Mouse (Mus musculus) midbrain, embryonic 12.5 days (tissue): ENCODE measurements around the gene Zfp120. TPM values are rescaled to one million over a fixed set of nuclear protein-coding genes. Genes with fewer than 3 reads are reported as not detected.
"Not testable (repeated sequence)": the region's sequence is repeated elsewhere in the genome, so short reads cannot be mapped to it uniquely, and the experiment has no call there.

ENCODE experiments used
- ATAC-seq: fragments of 200-750 bp; cut with Nextera tagmentation; 2 replicates; pipeline ENCODE4 v1.8.0; 2017; ENCODE audit warnings: low read depth, moderate TSS enrichment, moderate library complexity; ENCODE audit not compliant: low FRiP score
- H3K27ac ChIP-seq: fragments of 300-500 bp; sonication (generic); replicated peaks from 2 replicates; pipeline ENCODE4 v1.5.1; 2016; ENCODE audit warnings: mild to moderate bottlenecking
- H3K27me3 ChIP-seq: fragments of 300-500 bp; sonication (generic); 2 replicates; pipeline ENCODE4 v1.6.1; 2016; ENCODE audit warnings: mild to moderate bottlenecking
- H3K36me3 ChIP-seq: fragments of 300-500 bp; sonication (generic); 2 replicates; pipeline ENCODE4 v1.6.1; 2016
- H3K4me1 ChIP-seq: fragments of 300-500 bp; sonication (generic); 2 replicates; pipeline ENCODE4 v1.6.1; 2016
- H3K4me2 ChIP-seq: fragments of 300-500 bp; sonication (generic); replicated peaks from 2 replicates; pipeline ENCODE4 v1.6.1; 2016; ENCODE audit warnings: mild to moderate bottlenecking, moderate library complexity
- H3K4me3 ChIP-seq: fragments of 300-500 bp; sonication (generic); 2 replicates; pipeline ENCODE4 v1.5.1; 2016; ENCODE audit warnings: mild to moderate bottlenecking
- H3K9ac ChIP-seq: fragments of 300-500 bp; sonication (generic); replicated peaks from 2 replicates; pipeline ENCODE4 v1.6.1; 2016; ENCODE audit warnings: mild to moderate bottlenecking, moderate library complexity
- H3K9me3 ChIP-seq: fragments of 300-500 bp; sonication (generic); 2 replicates; pipeline ENCODE4 v1.6.1; 2016; ENCODE audit warnings: mild to moderate bottlenecking
- WGBS: fragments of 180-500 bp; shearing (Covaris S2); methylation state at CpG from one replicate; pipeline ENCODE4 v1.1.7; 2016; 5-methylcytosine and 5-hydroxymethylcytosine counted together
- polyA plus RNA-seq: library from polyadenylated mRNA; unstranded; fragments of >200 nt; fragmentation: Nextera tagmentation; extraction: Ambion mirVana; gene quantifications from 2 replicates; pipeline ENCODE4 v1.2.1, GENCODE M21; 2016

Gene Zfp120
- polyA plus RNA-seq, result 6.8 and 8.2 TPM in 2 replicates

- WGBS, result 1% methylated on average over 13 of the region's 13 CpGs
These were observed at the start of gene Zfp120 for GRCm38 (mm10) chr2:150136435-150136897. TSS of gene Zfp120 (minus strand) at chr2:150136708.

GRCm38 (mm10) chr2:150181570-150181999, 45.1 kb upstream of the Zfp120 start, which contains the start of gene Gm14139:
TSS of gene Gm14139 (plus strand) at chr2:150181755.
- H3K4me1 ChIP-seq, H3K9ac ChIP-seq, ATAC-seq, H3K27ac ChIP-seq, H3K4me2 ChIP-seq, H3K4me3 ChIP-seq, H3K36me3 ChIP-seq, H3K27me3 ChIP-seq: not testable (repeated sequence)
- 81% methylated on average over 7 of the region's 7 CpGs for WGBS
- H3K9me3 ChIP-seq, result peaks cover 15% of the 10 kb centered on the region; the same call in 1 of the 2 replicates

More at GRCm38 (mm10) chr2:150136435-150136897, at the start of gene Zfp120:
- Histone ChIP-seq H3K4me2 (peak within 1 kb of the TSS; percentile 70), H3K27me3 (no peaks in the 10 kb centered on the region), H3K9ac (peak within 1 kb of the TSS; percentile 81), H3K36me3 (peaks cover 17% of the 10 kb centered on the region), H3K4me3 (peak within 1 kb of the TSS; percentile 84), H3K4me1 (peaks cover 9% of the 10 kb centered on the region), H3K9me3 (0 out of 2 replicates have a peak, but pooled peaks cover 6% of the 10 kb centered on the region), H3K27ac (peak within 1 kb of the TSS; percentile 58)
- peak; percentile 100 for ATAC-seq

GRCm38 (mm10) chr2:150181046-150181445, 44.5 kb upstream of the Zfp120 start:
- not testable (repeated sequence) for H3K36me3 ChIP-seq, H3K4me2 ChIP-seq, H3K9ac ChIP-seq, H3K4me3 ChIP-seq, H3K27me3 ChIP-seq, ATAC-seq, H3K27ac ChIP-seq, H3K4me1 ChIP-seq
- peaks cover 15% of the 10 kb centered on the region; the same call in 1 of the 2 replicates for H3K9me3 ChIP-seq

DNA sequence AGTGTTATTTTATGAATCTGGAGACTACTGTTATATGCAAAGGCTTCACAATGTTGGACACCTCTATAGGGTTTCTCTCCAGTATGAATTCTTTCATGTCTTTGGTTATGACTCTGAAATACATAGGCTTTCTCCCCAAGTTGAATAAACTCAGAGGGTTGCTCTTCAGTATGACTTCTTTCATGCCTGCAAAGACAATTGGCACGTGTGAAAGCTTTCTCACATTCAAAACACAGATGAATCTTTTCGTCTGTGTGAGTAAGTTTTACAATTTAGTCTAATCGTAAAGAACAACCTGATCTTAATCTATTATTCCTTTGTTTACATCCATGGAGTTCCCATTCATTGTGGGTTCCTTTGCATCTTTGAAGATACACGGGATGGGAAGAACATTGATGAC, 43.1 kb upstream of the Zfp120 start, which contains the start of gene Gm10770:
Gm10770 (minus strand) TSS at position 101 of the 400 bp plus-strand sequence.
- ATAC-seq, H3K4me3 ChIP-seq, H3K36me3 ChIP-seq, H3K27ac ChIP-seq, H3K4me2 ChIP-seq, H3K4me1 ChIP-seq, H3K9ac ChIP-seq, H3K27me3 ChIP-seq: not testable (repeated sequence)
- 82% methylated on average over 4 of the region's 4 CpGs for WGBS
- peaks cover 15% of the 10 kb centered on the region; the same call in 1 of the 2 replicates for H3K9me3 ChIP-seq

DNA sequence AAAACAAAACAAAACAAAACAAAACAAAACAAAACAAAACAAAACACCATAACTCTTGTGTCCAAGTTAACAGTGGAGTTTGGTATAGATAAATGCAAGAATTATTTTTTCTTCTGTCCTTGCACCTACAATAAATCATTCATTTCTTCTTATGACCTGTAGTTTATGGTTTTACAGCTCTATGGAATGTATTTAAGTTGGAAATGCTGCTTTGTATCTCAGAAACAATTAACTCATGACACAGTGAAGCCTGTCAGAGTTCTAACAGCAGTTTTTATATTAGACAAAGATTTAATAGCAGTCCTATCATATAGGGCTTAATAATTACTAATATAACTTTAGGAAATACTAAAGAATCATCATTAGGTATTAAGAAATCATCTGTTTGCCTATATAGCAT, 37.3 kb upstream of the Zfp120 start:
- H3K9ac ChIP-seq, result no peak overlapping the region
- H3K4me3 ChIP-seq, result no peak overlapping the region
- H3K4me2 ChIP-seq, result no peak overlapping the region
- H3K27me3 ChIP-seq, result no peaks in the 10 kb centered on the region
- H3K27ac ChIP-seq, result no peak overlapping the region
- H3K4me1 ChIP-seq, result no peaks in the 10 kb centered on the region
- H3K9me3 ChIP-seq, result peaks cover 13% of the 10 kb centered on the region; the same call in 1 of the 2 replicates
- no peak for ATAC-seq
- H3K36me3 ChIP-seq, result no peaks in the 10 kb centered on the region

DNA sequence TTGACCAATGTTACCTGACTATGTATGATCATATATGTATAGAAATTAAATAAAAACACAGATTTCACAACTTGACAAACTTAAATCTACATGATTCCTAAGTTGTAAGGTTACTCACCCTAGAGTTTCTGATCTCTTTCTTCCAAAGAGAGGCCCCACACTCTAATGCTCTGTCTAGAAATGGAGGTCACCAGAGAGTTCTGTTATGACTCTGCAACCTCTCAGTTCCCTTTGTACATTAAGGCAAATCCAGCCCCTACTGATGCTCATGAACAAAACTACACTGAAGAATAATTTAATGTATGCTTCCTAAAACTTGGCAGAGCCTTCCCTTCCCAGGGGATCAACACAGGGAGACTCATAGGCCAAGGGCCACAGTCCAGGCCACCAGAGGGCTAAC, 30.2 kb upstream of the Zfp120 start:
- no peaks in the 10 kb centered on the region for H3K36me3 ChIP-seq
- H3K4me1 ChIP-seq, result no peaks in the 10 kb centered on the region
- no peak overlapping the region for H3K9ac ChIP-seq
- no peak overlapping the region for H3K4me3 ChIP-seq
- no peaks in the 10 kb centered on the region for H3K27me3 ChIP-seq
- H3K9me3 ChIP-seq, result no peaks in the 10 kb centered on the region
- no peak overlapping the region for H3K4me2 ChIP-seq
- H3K27ac ChIP-seq, result no peak overlapping the region
- ATAC-seq, result no peak

DNA sequence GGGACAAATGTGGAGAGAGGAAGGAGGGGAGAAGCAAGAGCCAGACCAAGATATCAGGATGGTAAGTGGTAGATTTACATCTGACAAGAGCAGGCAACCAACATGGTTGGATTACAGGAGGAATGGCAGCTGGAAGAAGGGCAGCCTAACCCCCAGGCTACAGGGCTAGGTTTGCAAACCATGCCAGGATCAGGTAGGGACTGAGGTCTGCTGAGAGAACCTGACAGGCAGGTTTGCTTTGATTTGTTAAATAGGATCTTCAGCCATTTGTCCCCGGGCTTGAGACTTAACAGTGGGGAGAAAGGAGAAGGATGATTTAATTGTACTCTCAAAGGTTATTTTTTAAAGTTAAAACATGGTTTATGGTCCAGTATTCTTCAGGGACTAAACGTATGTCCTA, 3.7 kb downstream of the Zfp120 start:
- 88% methylated on average over 2 of the region's 2 CpGs for WGBS
- no peak overlapping the region for H3K9ac ChIP-seq
- H3K4me2 ChIP-seq, result no peak overlapping the region
- H3K4me1 ChIP-seq, result peaks cover 9% of the 10 kb centered on the region
- peaks cover 30% of the 10 kb centered on the region; the same call in 1 of the 2 replicates for H3K9me3 ChIP-seq
- H3K27ac ChIP-seq, result no peak overlapping the region
- ATAC-seq, result no peak
- no peak overlapping the region for H3K4me3 ChIP-seq
- no peaks in the 10 kb centered on the region for H3K27me3 ChIP-seq
- peaks cover 33% of the 10 kb centered on the region for H3K36me3 ChIP-seq

DNA sequence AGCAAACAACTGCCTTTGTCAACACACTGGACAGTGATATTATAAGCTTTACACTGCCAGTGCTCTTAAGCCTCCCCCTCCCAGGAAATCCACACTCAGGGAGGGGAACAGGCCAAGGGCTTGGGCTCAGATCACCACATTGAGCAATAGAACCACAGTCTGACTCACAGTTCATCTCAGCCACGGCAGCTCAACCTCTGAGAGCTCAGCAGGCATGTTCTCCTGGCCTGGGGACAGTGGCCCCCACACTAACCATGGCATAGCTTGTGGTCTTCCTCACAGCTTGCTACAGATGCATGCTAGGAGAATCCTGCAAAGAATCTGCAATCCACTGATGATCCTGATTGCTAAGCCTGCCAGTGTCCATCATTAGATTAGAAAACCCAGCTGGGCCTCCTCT, 4.5 kb downstream of the Zfp120 start:
- H3K36me3 ChIP-seq, result peaks cover 35% of the 10 kb centered on the region
- WGBS, result 81% methylated on average over 1 of the region's 1 CpGs

DNA sequence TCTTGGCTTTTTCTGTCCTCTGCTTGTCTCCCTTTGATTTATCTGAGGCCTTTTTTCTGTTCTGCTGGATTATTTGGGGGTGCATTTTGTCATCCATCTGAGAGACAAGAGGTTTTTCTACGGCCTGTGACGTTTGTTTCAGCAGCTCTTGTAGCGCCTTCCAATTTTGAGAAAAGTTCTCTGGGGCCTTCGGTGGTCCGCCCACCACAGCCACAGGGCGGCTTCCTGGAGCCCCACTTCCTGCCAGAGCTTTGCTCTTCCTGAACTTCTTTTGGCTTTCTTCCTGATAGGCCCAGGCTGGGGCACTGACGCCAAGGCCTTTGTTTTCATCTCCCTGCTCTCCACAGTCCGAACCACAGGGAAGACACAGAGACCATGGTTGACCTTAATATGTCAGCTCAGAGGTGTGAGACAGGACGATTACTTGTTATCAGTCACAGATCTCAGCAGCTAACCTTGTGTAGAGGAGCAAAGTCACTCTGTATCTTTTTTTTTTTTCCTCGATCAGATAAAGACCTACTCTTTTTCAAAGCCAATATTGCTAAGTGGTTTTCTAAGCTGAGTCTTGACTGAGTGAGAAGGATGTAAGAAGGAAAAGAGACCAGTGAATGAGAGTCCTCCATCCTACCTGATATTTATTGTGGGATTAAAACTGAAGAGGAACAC, 25.1 kb downstream of the Zfp120 start:
- ATAC-seq, result no peak
- peaks cover 15% of the 10 kb centered on the region for H3K9me3 ChIP-seq
- no peak overlapping the region for H3K4me2 ChIP-seq
- H3K4me1 ChIP-seq, result no peaks in the 10 kb centered on the region
- no peaks in the 10 kb centered on the region for H3K27me3 ChIP-seq
- H3K4me3 ChIP-seq, result no peak overlapping the region
- H3K36me3 ChIP-seq, result peaks cover 34% of the 10 kb centered on the region
- WGBS, result 93% methylated on average over 10 of the region's 10 CpGs
- H3K27ac ChIP-seq, result no peak overlapping the region
- no peak overlapping the region for H3K9ac ChIP-seq

More for the DNA sequence above, 4.5 kb downstream of the Zfp120 start:
- H3K4me3 ChIP-seq, H3K9ac ChIP-seq, H3K4me2 ChIP-seq, H3K4me1 ChIP-seq, ATAC-seq, H3K27ac ChIP-seq, H3K27me3 ChIP-seq: not testable (repeated sequence)
- H3K9me3 ChIP-seq, result peaks cover 34% of the 10 kb centered on the region

DNA sequence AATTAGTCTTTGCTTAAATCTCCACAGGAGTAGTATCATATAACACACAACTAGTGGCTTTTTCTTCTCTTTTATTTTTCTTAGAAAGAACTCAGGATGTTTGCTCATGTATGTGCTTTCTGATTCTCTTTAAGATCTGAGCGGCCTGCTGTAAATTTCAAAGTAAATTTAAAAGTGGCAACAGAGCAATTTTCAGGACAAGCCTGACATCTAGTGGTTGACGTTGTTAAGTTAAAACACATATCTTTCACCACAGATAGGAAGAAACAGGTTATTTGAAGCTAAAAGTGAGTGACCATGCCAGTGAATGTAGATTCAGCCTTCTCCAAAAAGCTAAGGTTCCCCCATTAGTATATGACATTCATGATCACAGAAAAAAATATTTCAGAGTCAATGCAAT, 36.9 kb downstream of the Zfp120 start:
- ATAC-seq, H3K27me3 ChIP-seq, H3K4me3 ChIP-seq, H3K9me3 ChIP-seq, H3K36me3 ChIP-seq, H3K27ac ChIP-seq, H3K9ac ChIP-seq, H3K4me1 ChIP-seq, H3K4me2 ChIP-seq: not testable (repeated sequence)
- 26% methylated on average over 2 of the region's 2 CpGs for WGBS
